Mouse (Mus musculus) heart, postnatal 4 days (tissue): Measurements from ENCODE around the gene Irx4. TPM values are rescaled to one million over a fixed set of nuclear protein-coding genes. Genes with fewer than 3 reads are reported as not detected.

ENCODE experiments used
- total RNA-seq, 2 experiments: library from RNA; stranded (reverse); gene quantifications; 2 replicates each; pipeline ENCODE4 v1.2.3; 2021

Irx4 gene
- total RNA-seq, 2 experiments from 2014 or later: 53.3 to 64.3 TPM

Other genes with a start within 250 kb of the Irx4 start
- 10 to 100 TPM; 41.6 to 43.9 TPM for gene Mrpl36, start 68.0 kb downstream of the Irx4 start, total RNA-seq
- gene Ndufs6, start 68.1 kb downstream of the Irx4 start, total RNA-seq: 100 to 1,000 TPM; 659 to 710 TPM
- 10 to 100 TPM; 12.7 to 14.2 TPM for gene Lpcat1, start 206.7 kb downstream of the Irx4 start, total RNA-seq